In the genomic region with DNA sequence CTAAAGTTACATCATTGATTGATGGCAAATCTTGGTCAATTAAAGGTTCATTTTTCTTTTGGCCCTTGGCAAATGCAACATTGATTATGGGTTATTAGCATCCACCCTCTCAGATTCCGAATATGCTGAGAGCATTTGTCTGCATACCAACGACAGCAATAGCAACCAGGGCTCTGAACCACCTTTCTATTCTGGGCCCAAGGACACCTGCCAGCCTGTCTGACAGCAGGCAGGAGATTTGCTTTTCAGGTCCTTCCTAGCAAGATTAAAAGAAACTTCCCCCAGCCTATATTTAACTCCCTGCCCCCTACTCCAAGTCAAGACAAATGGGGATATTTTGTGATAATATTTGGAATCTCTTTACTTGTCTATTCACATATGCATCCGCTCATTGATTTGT, we compare ENCODE assay signal across 18 mouse cellular contexts.
DNase-seq lines count a peak whose midpoint lies in the region; ATAC-seq and TF ChIP-seq lines count a peak whose summit lies in the region.
"Had no signal": no experiment of that assay in that cellular context is flagged by ENCODE, and none has a peak within 500 bp of the region (broad histone marks: within the 10 kb centered on the region; RNA-seq: fewer than 3 reads in every experiment).

No protein-coding gene starts in this region.

- peak; percentile 91 for DNase-seq in heart, adult 11 months
- DNase-seq in heart, postnatal 36 days, result no peak
- DNase-seq in cerebellum, postnatal 10 days, result peak; percentile 64 to 69
- DNase-seq in kidney, postnatal 4 days, result no peak
- DNase-seq in forebrain, embryonic 10.5 days (ENCODE audit: extremely low spot score, low spot score), result no peak
- DNase-seq in layer of hippocampus, adult 2 months (ENCODE audit: low spot score in 2 of 2), result no peak
- DNase-seq: adrenal gland, postnatal 14 days; B cell, adult 2 months; gastrocnemius, postnatal 10 days; layer of hippocampus, adult 9-11 months; lung, embryonic 14.5 days; thymus, postnatal 36 days had no signal

- H3K36me3 ChIP-seq in heart, embryonic 13.5 days, result no peaks in the 10 kb centered on the region
- no peaks in the 10 kb centered on the region for H3K36me3 ChIP-seq in forebrain, embryonic 10.5 days (replicated peaks)
- H3K36me3 ChIP-seq: intestine, embryonic 15.5 days; liver, embryonic 12.5 days; midbrain, embryonic 15.5 days had no signal

- H3K9ac ChIP-seq in heart, embryonic 13.5 days, result no peak overlapping the region
- H3K9ac ChIP-seq: hindbrain, embryonic 14.5 days; intestine, embryonic 15.5 days; liver, embryonic 12.5 days; lung, embryonic 14.5 days; midbrain, embryonic 15.5 days had no signal

- H3K4me3 ChIP-seq in heart, embryonic 13.5 days, result no peak overlapping the region
- H3K4me3 ChIP-seq in forebrain, embryonic 10.5 days, result no peak overlapping the region
- no peak overlapping the region for H3K4me3 ChIP-seq in layer of hippocampus, adult 2 months
- H3K4me3 ChIP-seq: intestine, embryonic 15.5 days; liver, embryonic 12.5 days; midbrain, embryonic 15.5 days had no signal

- peaks cover 7% of the 10 kb centered on the region for H3K27me3 ChIP-seq in heart, embryonic 13.5 days (replicated peaks)
- H3K27me3 ChIP-seq in forebrain, embryonic 10.5 days (ENCODE audit: poor library complexity, severe bottlenecking), result no peaks in the 10 kb centered on the region
- H3K27me3 ChIP-seq: intestine, embryonic 15.5 days; liver, embryonic 12.5 days; midbrain, embryonic 15.5 days had no signal

- no peak for ATAC-seq in heart, embryonic 13.5 days (ENCODE audit: extremely low read depth, insufficient number of reproducible peaks, low FRiP score, low TSS enrichment)
- ATAC-seq: intestine, embryonic 15.5 days; liver, embryonic 12.5 days; midbrain, embryonic 15.5 days had no signal

- peaks cover 45% of the 10 kb centered on the region for H3K4me1 ChIP-seq in heart, embryonic 13.5 days
- peaks cover 17% of the 10 kb centered on the region for H3K4me1 ChIP-seq in forebrain, embryonic 10.5 days
- H3K4me1 ChIP-seq: liver, embryonic 12.5 days had no signal

- H3K27ac ChIP-seq in heart, embryonic 13.5 days (replicated peaks), result peak overlapping the region; percentile 88
- no peak overlapping the region for H3K27ac ChIP-seq in forebrain, embryonic 10.5 days
- no peak overlapping the region for H3K27ac ChIP-seq in layer of hippocampus, adult 2 months
- H3K27ac ChIP-seq: hindbrain, embryonic 14.5 days; intestine, embryonic 15.5 days; kidney, postnatal 0 days; liver, embryonic 12.5 days; midbrain, embryonic 15.5 days had no signal

- intact Hi-C loops in heart, postnatal 36 days (cut with DNase I), result no loop called here

- no peaks in the 10 kb centered on the region for H3K9me3 ChIP-seq in heart, embryonic 13.5 days
- H3K9me3 ChIP-seq in forebrain, embryonic 10.5 days, result no peaks in the 10 kb centered on the region
- H3K9me3 ChIP-seq: intestine, embryonic 15.5 days; liver, embryonic 12.5 days; midbrain, embryonic 15.5 days had no signal

- 44% methylated on average over 3 of the region's 3 CpGs for WGBS in heart, embryonic 13.5 days
- WGBS in forebrain, embryonic 10.5 days, result 82% methylated on average over 3 of the region's 3 CpGs

- H3K4me2 ChIP-seq in heart, embryonic 13.5 days, result peak overlapping the region; percentile 24
- H3K4me2 ChIP-seq: hindbrain, embryonic 14.5 days; intestine, embryonic 15.5 days; liver, embryonic 12.5 days; lung, embryonic 14.5 days; midbrain, embryonic 15.5 days had no signal

- TF ChIP-seq CTCF in layer of hippocampus, adult 2 months (conservative IDR thresholded peaks at IDR 0.05), result no peak

Comparison
In these comparisons a context has a peak if more than half of its experiments do, and no peak if none do; other contexts are left out.
1. DNase-seq: peak in heart, adult 11 months (single experiment) and cerebellum, postnatal 10 days (2 of 2); none in heart, postnatal 36 days (0 of 2), kidney, postnatal 4 days (0 of 2), forebrain, embryonic 10.5 days (single experiment) and layer of hippocampus, adult 2 months (0 of 2).